Mouse (Mus musculus) left cerebral cortex, postnatal 36 days (tissue): ENCODE measurements around the gene Flot1. TPM values are rescaled to one million over a fixed set of nuclear protein-coding genes. Genes with fewer than 3 reads are reported as not detected.

ENCODE experiments used
- DNase-seq, 2 experiments: peaks; one replicate each; pipeline ENCODE4 v3.0.0; 2021 to 2022; ENCODE audit warnings: low spot score in 2 of 2, mixed read lengths in 1 of 2
- intact Hi-C: fragments of 180-260 bp; cut with DNase I; formaldehyde crosslinking; loops from one replicate; pipeline ENCODE4 v1.15.1; 2025
- total RNA-seq, 2 experiments: library from RNA; stranded (reverse); gene quantifications; 2 replicates each; pipeline ENCODE4 v1.2.3; 2021

The Flot1 gene
- total RNA-seq, 2 experiments from 2014 or later: 146 to 149 TPM

DNA sequence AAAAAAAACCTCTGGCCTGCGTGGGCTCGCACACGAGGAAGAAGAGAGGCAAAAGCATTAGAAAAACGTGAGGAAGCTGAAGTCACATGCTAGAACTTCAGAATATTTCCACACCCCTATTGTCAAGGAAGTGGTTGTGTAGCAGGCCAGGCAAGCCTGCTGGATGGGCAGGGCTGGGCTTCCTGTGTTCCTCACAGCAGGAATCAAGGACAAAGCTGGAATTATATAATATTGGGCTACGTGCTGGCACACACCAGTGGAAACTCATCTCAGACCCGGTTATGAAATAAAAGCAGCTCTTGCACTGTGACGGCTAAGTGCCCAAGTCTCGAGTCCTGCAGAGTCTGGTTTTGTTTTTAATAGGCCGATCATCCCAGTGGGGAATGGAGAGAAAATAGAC lies 15.0 kb upstream of the Flot1 start:
- DNase-seq: no peak
- intact Hi-C loops: no loop called here

DNA sequence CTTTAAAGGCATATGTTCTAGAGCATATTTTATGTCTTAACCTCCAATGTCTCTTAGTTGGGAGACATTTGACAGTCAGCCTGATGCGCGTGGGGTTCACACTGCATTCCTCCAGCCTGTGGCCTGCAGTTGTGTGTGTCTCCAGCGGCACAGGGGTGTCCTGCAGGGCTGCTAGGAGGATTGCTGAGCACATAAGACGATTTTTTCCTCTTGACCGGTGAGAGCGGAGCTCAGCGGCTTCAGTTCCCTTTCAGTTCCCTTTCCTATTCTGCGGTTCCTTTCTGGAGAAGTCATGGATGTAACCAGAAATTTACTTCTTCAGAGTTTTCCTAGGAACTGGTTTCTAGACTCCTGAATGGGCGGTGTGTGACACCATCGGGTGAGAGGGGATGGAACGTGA lies 13.6 kb upstream of the Flot1 start:
- DNase-seq: no peak
- intact Hi-C loops: no loop called here

DNA sequence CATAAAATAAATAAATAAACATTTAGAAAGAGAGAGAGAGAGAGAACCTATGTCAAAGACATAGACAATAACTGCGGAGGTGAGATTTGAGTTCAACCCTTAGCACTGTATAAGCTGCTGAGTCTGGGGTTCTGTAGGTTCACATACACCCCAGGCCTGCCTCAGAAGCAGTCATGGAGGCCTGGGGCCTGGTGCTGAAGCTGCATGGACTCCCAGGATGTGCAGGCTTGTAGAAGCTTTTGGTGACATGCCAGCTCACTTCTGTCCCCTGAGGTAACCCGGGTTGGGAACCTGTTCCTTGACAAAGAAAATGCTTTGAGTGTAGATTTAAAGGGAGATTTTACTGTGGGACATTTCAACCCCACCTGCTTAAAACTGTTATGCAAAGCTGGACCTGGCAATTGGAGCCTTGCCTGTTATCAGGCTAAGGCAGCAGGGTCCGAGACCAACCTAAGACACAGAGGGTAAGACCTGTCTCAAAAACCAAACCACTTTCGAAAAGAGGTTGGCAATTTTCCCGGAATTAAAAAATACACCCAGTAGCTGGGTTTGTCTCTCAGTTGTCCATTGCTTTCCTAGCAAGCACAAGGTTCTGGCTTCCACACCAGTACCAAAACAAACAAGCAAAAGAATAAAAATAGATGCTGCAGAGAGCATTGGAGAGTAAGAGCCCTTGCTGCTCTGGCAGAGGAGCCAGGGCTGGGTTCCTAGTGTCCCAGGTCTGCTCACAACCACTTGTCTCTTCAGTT lies 12.0 kb upstream of the Flot1 start:
- intact Hi-C loops: no loop called here
- no peak for DNase-seq

DNA sequence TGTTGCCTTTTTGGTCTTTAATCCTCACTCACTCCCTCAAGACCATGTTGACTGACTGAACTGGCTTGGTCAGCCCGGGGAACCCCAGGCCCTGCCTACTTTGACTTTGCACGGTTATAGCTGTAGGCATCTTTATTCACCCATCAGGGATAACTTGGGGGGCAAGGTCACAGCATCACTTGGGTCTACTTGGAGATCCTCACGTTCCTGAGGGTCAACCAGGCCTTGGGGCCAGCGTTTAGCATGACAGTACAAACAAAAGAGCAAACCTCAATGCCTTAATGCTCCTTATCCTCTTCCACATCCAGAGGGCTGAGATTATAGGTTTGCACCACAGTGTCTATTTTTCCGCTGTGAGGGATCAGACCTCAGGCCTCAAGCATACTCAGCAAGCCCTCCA lies 10.7 kb upstream of the Flot1 start:
- no peak for DNase-seq
- intact Hi-C loops: no loop called here

DNA sequence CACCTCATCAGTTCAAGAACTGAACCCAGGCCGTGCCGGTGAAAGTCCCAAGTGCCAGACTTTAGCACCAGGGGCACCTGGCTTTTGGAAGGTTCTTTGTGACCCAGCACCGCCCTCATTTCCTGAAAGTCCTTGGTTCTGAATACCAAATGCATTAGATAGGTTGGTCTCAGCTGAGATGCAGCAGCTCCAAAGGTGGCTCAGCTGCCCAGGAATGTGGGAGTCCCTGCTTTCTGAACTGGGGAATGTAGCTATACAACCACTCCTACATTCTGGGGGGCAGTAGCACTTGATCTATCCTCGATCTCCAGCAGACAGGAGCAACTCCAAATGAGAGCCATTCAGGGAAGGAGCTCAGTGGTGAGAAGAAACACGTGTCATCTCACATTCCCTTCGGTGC lies 10.3 kb upstream of the Flot1 start:
- intact Hi-C loops: no loop called here
- DNase-seq: no peak

DNA sequence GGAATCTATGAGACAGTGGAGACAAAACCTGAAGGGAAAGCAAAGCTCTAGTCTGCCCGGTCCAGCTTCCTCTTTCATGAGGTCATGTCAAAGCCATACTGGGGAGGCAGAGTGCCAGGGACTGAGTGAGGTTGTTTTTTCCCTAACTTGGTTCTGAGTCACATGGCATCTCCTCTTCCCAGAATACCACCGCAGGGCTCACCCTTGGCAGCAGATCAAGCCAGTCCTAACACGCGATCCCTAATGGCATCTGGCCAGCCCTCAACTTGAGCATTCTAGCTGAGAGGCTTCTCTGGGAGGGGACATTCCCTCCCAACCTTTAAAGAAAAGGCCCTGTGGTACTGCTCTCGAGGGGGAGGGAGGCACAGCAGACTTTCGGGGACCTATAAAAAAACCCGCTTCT lies 9.8 kb upstream of the Flot1 start:
- intact Hi-C loops: no loop called here
- peak; percentile 34 to 57 for DNase-seq

DNA sequence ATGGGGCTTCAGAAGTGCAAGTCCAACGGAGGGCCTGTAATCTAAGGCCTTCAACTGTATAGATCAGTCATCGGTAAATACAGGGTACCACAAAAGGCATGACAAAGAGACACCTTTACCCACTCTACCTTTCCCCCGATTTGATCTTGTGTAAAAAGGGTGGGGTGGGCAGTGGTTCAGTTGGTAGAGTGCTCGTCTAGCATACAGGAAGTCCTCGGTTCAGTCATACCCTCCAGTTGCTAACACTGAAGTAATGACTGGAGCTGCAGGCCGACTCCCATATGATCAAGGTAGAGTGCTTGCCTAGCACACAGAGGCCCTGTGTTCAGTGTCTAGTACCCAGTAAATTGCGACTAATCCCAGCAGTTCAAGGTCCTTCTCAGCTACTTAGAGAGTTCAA lies 9.4 kb upstream of the Flot1 start:
- intact Hi-C loops: no loop called here

DNA sequence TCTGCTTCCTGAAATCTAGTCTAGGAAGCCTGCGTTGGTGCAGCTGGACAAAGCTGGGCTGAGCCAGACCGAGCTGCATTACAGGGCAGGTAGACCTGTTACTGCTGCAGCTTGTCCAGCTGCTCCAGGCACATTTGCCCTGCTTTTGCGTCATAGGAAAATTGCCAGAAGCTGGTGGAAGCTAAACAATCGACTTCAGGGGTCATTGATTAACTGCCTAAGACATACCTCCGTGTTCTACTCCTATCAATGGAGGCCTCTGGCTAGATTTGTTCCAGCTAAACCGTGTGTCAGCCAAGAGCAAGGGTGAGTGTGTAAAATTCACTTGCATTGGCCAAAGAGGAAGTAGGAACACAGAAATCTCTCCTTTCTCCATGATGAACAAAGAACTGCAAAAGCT lies 8.4 kb upstream of the Flot1 start:
- intact Hi-C loops: loop anchor here (5.0 kb wide), 1 partner anchor 37 kb away; no protein-coding TSS in a partner anchor

More for the DNA sequence above, 9.4 kb upstream of the Flot1 start:
- no peak for DNase-seq

DNA sequence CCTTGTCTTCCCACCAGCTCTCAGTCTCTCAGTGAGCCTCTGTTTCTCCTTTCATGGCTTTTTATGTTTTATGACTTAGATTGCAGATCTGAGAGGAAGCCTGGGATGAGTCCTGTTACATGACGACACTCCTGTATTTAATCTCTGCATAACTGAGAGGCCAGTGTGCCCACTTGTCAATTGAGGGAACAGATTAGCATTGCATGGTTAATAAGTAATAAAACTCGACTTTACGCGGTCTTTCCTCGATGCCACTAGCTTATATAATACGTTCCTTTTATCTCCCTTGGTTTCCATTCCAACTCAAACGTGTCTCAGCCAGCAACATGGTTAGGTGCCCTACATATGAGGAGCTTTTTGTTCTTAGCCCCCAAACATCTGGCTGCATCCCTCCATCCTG lies 7.2 kb upstream of the Flot1 start:
- DNase-seq: no peak
- intact Hi-C loops: loop anchor here (5.0 kb wide), 1 partner anchor 39 kb away; no protein-coding TSS in a partner anchor

More for the DNA sequence above, 8.4 kb upstream of the Flot1 start:
- DNase-seq: no peak

DNA sequence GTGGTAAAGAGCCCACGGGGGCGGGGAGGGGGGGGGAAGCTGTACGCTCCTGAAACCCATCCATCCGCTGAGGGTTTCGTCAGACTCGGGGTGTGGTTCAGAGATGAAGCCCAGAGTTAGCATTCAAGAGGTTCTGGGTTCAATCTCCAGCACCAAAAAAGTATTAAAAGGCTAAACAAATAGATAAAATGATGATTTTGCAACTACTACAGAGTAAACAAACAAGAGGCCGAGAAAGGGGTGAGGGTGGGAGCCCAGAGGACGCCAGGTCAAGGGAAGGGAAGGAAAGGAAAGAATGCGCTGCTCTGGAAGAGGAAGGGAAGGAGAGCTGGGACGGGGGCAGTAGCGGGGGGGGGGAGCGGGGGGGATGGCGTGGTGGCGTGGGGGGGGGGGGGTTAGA lies 6.3 kb upstream of the Flot1 start:
- intact Hi-C loops: loop anchor here (5.0 kb wide), 1 partner anchor 39 kb away; no protein-coding TSS in a partner anchor
- no peak for DNase-seq

DNA sequence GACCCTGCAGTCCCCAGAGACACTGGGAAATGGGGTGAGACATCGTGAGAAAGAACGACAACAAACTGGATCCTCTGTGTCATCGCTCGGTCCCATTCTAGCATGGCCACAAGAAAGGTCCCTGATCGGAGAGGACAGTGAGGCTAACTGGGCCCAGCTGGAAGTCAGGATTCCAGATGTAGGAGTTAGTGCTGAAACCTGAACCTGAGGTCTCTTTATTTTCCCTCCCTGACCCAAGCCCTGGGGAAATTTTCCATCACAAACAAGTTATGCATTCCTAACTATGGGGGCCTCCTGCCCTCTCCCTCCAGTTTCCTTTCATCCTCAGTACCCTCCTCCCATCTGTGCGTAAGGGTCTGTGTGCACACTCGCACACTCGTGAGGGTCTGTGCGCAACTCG lies 5.8 kb upstream of the Flot1 start:
- no peak for DNase-seq
- intact Hi-C loops: loop anchor here (5.0 kb wide), 1 partner anchor 40 kb away; no protein-coding TSS in a partner anchor

DNA sequence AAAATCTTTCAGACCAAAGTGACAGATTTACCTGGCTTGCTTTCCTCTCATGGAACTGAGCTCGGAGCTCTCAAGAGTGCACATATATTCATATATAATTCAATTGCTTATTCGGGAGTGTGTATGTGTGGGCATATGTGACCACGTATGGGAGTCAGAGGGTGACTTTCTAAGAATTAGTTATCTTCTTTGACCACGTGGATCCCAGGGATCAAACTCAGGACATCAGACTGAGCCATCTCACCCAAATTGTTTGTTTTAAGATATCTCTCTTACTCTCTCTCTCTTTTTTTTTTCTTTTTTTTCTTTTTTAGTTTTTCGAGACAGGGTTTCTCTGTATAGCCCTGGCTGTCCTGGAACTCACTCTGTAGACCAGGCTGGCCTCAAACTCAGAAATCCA lies 2.9 kb upstream of the Flot1 start:
- intact Hi-C loops: no loop called here
- no peak for DNase-seq

DNA sequence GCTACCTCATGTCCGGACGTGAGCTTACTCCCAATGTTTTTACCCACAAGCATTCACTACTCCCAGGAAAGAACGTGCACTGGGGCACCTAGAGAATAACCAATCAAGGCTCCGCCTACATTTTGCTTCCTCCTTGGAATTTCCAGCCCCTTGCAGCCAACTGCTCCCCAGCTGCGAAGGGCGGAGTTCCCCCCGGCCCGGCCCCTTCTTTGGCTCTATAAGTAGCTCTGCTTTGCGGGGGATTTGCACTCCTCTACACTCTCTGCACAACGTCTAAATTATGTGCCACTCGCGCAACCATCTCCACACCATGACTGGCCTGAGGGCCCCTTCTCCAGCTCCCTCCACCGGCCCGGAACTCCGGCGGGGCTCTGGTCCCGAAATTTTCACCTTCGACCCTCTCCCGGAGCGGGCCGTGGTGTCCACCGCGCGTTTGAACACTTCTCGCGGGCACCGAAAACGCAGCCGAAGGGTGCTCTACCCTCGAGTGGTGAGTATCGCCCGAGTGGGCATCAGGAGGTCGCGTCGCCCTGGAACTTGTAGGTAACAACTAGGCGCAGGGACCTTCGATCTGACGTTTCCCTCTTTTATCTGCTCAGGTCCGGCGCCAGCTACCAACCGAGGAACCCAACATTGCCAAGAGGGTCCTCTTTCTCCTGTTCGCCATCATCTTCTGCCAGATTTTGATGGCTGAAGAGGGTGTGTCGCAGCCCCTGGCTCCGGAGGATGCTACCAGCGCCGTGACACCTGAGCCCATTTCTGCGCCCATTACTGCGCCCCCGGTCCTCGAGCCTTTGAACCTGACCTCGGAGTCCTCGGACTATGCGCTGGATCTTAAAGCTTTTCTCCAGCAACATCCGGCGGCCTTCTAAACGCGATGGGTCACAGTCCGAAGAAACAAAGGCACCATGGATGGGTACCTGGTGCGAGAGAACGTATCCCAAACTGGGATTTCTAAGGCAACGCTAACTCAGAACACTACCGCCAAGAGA lies 1.3 kb upstream of the Flot1 start, which contains the start of gene Ier3:
Gene Ier3, plus strand, starts transcription at position 246 of the 992 bp plus-strand sequence.
- DNase-seq: peak; percentile 68 to 69
- intact Hi-C loops: loop anchor here (2.0 kb wide), 1 partner anchor 83 kb away; no protein-coding TSS in a partner anchor

DNA sequence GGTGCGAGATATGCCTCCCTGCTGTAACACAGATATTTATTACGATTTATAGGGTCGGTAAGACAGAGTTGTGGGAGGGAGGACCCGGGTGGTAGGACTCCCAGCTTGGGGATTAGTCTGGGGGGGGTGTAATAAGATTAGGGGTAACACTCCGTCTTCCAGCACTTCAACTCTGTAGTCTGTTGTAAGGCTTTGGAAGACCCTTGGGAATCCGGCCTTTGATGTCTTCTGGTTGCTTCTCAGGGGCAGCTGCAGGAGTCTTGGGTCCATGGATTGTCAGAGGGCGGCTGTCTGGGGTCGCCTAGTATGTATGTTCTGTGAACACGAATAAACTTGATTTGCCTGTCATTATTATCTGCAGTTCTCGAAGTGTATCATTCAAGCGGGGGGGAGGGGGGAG lies 466 bp upstream of the Flot1 start:
- DNase-seq: no peak
- intact Hi-C loops: loop anchor here (2.0 kb wide), 1 partner anchor 84 kb away; no protein-coding TSS in a partner anchor

DNA sequence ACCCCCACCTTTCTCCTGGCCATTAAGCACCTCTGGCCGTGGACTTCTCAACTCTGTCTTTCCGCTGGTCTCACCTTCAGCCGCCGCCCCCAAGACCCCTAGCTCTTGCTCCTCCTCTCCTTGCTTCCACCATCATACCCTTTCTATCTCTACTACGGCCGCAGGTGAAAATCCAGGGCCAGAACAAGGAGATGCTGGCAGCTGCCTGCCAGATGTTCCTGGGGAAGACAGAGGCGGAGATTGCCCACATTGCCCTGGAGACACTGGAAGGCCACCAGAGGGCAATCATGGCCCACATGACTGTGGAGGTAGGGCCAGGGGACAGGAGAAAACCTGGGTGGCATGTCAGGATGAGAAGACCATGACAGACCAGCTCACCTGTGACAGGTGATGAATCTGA lies 1.4 kb downstream of the Flot1 start:
- no peak for DNase-seq
- intact Hi-C loops: no loop called here

DNA sequence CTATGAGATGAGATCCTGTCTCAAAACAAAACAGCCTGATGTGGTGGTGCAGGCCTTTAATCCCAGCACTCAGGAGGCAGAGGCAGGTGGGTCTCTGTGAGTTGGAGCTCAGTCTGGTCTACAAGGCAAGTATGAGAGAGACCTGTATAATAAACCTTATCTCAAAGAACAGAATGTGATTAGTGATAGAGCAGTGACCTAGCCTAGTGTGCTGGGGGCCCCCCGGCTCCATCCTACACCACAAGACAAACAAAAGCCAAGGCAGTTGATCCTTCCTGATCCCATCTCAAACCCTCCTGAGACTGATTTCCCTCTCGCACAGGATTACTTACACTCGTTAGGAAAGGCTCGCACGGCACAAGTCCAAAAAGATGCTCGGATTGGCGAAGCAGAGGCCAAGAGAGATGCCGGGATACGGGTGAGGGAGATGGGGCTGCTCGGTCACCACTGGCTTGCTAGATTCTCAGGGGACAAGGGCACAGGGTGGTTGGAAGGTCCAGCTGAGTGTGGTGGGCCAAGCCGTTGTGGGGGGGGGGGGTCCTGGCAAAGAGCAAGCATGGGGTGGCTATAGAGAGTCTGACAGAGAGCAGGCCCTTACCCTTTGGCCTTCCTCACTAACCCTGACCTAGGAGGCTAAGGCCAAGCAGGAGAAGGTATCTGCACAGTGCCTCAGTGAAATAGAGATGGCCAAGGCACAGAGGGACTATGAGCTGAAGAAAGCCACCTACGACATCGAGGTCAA lies 2.2 kb downstream of the Flot1 start:
- no peak for DNase-seq
- intact Hi-C loops: no loop called here

DNA sequence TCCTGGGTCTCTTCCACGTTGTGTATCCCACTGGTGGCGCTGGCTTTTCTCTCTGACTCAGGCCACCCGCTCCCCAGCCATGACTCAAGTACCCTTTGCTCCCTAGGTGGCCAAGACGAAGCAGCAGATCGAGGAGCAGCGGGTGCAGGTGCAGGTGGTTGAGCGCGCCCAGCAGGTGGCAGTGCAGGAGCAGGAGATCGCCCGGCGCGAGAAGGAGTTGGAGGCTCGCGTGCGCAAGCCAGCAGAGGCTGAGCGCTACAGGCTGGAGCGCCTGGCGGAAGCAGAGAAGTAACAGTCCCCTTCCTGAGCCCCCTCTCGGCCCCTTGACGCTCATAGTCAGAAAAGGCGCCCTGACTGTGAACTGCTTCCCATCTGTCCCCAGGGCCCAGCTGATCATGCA lies 6.7 kb downstream of the Flot1 start:
- intact Hi-C loops: loop anchor here (2.0 kb wide), 1 partner anchor 45 kb away; no protein-coding TSS in a partner anchor
- peak; percentile 82 to 85 for DNase-seq

DNA sequence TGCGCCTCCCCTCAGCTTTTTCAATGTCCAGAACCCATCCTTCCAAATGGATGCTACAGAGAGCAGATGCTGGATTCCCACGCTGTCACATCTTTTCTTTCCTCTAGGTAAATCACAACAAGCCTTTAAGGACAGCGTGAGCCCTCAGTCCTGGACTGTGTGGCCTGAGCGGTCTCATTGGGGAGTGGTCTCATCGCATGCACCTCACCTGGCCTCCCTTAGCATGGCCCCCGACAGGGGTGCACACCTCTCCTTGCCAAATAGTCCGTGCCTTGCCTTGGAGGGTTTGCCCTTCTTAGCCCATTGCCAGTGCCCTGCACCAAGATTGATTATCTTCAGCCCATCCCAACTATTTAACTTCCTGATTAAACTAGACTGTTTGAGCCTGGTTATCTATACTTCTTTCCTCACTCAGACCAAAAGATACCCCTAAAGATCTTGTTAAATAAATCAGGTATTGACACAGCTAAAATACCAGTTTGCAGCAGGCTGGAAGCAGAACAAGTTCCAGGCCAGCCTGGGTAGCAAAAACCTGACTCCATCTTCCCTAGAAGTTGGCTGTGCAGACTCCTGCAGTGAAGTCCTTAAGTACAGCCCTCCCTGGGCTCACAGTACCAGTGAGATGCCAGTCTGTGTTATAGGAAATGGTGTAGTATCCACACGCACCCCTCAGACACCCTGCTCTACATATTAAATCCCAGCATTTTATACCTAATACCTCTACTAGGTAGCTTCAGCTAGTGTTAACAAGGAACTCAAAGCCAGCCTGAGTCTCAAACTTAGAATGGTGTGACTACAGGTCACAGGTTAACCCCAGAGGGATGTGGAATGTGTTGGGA lies 9.6 kb downstream of the Flot1 start:
- intact Hi-C loops: no loop called here
- DNase-seq: no peak
